Mouse (Mus musculus) heart, adult 18-20 months (tissue): Measurements from ENCODE around the gene Sf3a3. TPM values are rescaled to one million over a fixed set of nuclear protein-coding genes. Genes with fewer than 3 reads are reported as not detected.

ENCODE experiments used
- DNase-seq, 2 experiments: peaks; one replicate each; pipeline ENCODE4 v3.0.0; 2021 to 2022; ENCODE audit warnings: mixed read lengths in 1 of 2
- total RNA-seq, 2 experiments: library from RNA; stranded (reverse); gene quantifications; 2 replicates each; pipeline ENCODE4 v1.2.3; 2021

Gene Sf3a3
- total RNA-seq, 2 experiments from 2014 or later = 18.8 to 19.4 TPM

- no peak for DNase-seq
These were observed 23.4 kb downstream of the Sf3a3 start for GRCm38 (mm10) chr4:124738013-124738412.

GRCm38 (mm10) chr4:124738783-124739182, 24.2 kb downstream of the Sf3a3 start:
- no peak for DNase-seq

- peak; percentile 91 for DNase-seq
These were observed 27.1 kb downstream of the Sf3a3 start, which contains the start of gene Inpp5b for GRCm38 (mm10) chr4:124741376-124742343. Gene Inpp5b, plus strand, starts transcription at chr4:124741850.

GRCm38 (mm10) chr4:124742839-124743238, 28.3 kb downstream of the Sf3a3 start:
- no peak for DNase-seq

- no peak for DNase-seq
These were observed 32.0 kb downstream of the Sf3a3 start for GRCm38 (mm10) chr4:124746577-124746976.

- no peak for DNase-seq
These were observed 33.3 kb downstream of the Sf3a3 start for GRCm38 (mm10) chr4:124747851-124748250.

GRCm38 (mm10) chr4:124751300-124752250, 37.0 kb downstream of the Sf3a3 start:
- DNase-seq = peak; percentile 99 to 100

- no peak for DNase-seq
These were observed 38.0 kb downstream of the Sf3a3 start for GRCm38 (mm10) chr4:124752281-124753199.

GRCm38 (mm10) chr4:124755526-124755925, 41.0 kb downstream of the Sf3a3 start:
- DNase-seq = no peak

GRCm38 (mm10) chr4:124759305-124759811, 44.8 kb downstream of the Sf3a3 start:
- no peak for DNase-seq

GRCm38 (mm10) chr4:124761201-124761600, 46.6 kb downstream of the Sf3a3 start:
- no peak for DNase-seq

GRCm38 (mm10) chr4:124762858-124763452, 48.4 kb downstream of the Sf3a3 start:
- DNase-seq = no peak

GRCm38 (mm10) chr4:124765802-124766565, 51.4 kb downstream of the Sf3a3 start:
- DNase-seq = peak; percentile 32 to 39

GRCm38 (mm10) chr4:124766566-124766940, 52.0 kb downstream of the Sf3a3 start:
- no peak for DNase-seq

GRCm38 (mm10) chr4:124768963-124769591, 54.5 kb downstream of the Sf3a3 start:
- no peak for DNase-seq

- no peak for DNase-seq
These were observed 56.0 kb downstream of the Sf3a3 start for GRCm38 (mm10) chr4:124770624-124771023.

- peak; percentile 9 to 24 for DNase-seq
These were observed 57.5 kb downstream of the Sf3a3 start for GRCm38 (mm10) chr4:124772125-124772524.

GRCm38 (mm10) chr4:124773449-124773848, 58.9 kb downstream of the Sf3a3 start:
- no peak for DNase-seq

- no peak for DNase-seq
These were observed 59.4 kb downstream of the Sf3a3 start for GRCm38 (mm10) chr4:124773995-124774394.
